10 mouse cellular contexts compared by ENCODE assay signal in genomic region chr10:69923801-69924200, GRCm38 (mm10).
DNase-seq lines count a peak whose midpoint lies in the region; ATAC-seq and TF ChIP-seq lines count a peak whose summit lies in the region.
"Had no signal": no experiment of that assay in that cellular context is flagged by ENCODE, and none has a peak within 500 bp of the region (broad histone marks: within the 10 kb centered on the region; RNA-seq: fewer than 3 reads in every experiment).

No protein-coding gene starts in this region.

- H3K4me1 ChIP-seq in limb, embryonic 14.5 days (ENCODE audit: control insufficient read depth, insufficient read depth, low read length): peaks cover 35% of the 10 kb centered on the region
- H3K4me1 ChIP-seq in forebrain, embryonic 11.5 days (replicated peaks; ENCODE audit: control insufficient read depth, insufficient read depth, low read length): peaks cover 8% of the 10 kb centered on the region; the same call in 1 of the 2 replicates

- H3K4me3 ChIP-seq in gastrocnemius, adult 2 months: peak overlapping the region; percentile 76
- H3K4me3 ChIP-seq in limb, embryonic 14.5 days (replicated peaks; ENCODE audit: low read length): no peak overlapping the region
- no peak overlapping the region for H3K4me3 ChIP-seq in forebrain, embryonic 11.5 days (ENCODE audit: low read depth, low read length)
- H3K4me3 ChIP-seq: embryonic facial prominence, embryonic 12.5 days had no signal

- peak overlapping the region; percentile 94 for H3K27ac ChIP-seq in gastrocnemius, adult 2 months
- no peak overlapping the region for H3K27ac ChIP-seq in limb, embryonic 14.5 days (replicated peaks; ENCODE audit: low read depth, low read length)
- no peak overlapping the region for H3K27ac ChIP-seq in forebrain, embryonic 11.5 days (ENCODE audit: low read depth, low read length)
- H3K27ac ChIP-seq: embryonic facial prominence, embryonic 12.5 days had no signal

- H3K27me3 ChIP-seq in limb, embryonic 14.5 days (ENCODE audit: control insufficient read depth, insufficient read depth, low read length): no peaks in the 10 kb centered on the region
- H3K27me3 ChIP-seq in forebrain, embryonic 11.5 days (ENCODE audit: control insufficient read depth, insufficient read depth, low read length): no peaks in the 10 kb centered on the region
- H3K27me3 ChIP-seq: embryonic facial prominence, embryonic 12.5 days had no signal

- no peak for TF ChIP-seq CTCF in gastrocnemius, adult 2 months (IDR thresholded peaks at IDR 0.05)

- 12% methylated on average over 8 of the region's 8 CpGs for WGBS in limb, embryonic 14.5 days
- WGBS in forebrain, embryonic 11.5 days: 4% methylated on average over 8 of the region's 8 CpGs

- H3K9me3 ChIP-seq in limb, embryonic 14.5 days (ENCODE audit: control insufficient read depth, low read length): no peaks in the 10 kb centered on the region
- no peaks in the 10 kb centered on the region for H3K9me3 ChIP-seq in forebrain, embryonic 11.5 days (ENCODE audit: control insufficient read depth, low read length)
- H3K9me3 ChIP-seq: embryonic facial prominence, embryonic 12.5 days had no signal

- intact Hi-C loops in gastrocnemius, adult 2 months (cut with DNase I): no loop called here

- H3K36me3 ChIP-seq in limb, embryonic 14.5 days (ENCODE audit: control insufficient read depth, insufficient read depth, low read length): no peaks in the 10 kb centered on the region
- no peaks in the 10 kb centered on the region for H3K36me3 ChIP-seq in forebrain, embryonic 11.5 days (ENCODE audit: control insufficient read depth, insufficient read depth, low read length)

- H3K4me2 ChIP-seq in limb, embryonic 14.5 days (replicated peaks; ENCODE audit: low read depth, low read length, severe bottlenecking): no peak overlapping the region
- no peak overlapping the region; the same call in 1 of the 2 replicates for H3K4me2 ChIP-seq in forebrain, embryonic 11.5 days (ENCODE audit: low read depth, low read length, severe bottlenecking)

- no peak for ATAC-seq in limb, embryonic 14.5 days (ENCODE audit: low FRiP score, low read depth)
- ATAC-seq in forebrain, embryonic 11.5 days (replicated peaks; ENCODE audit: low FRiP score): no peak

- TF ChIP-seq POLR2A in limb, embryonic 14.5 days (IDR thresholded peaks at IDR 0.05; ENCODE audit: borderline replicate concordance, extremely low read depth, insufficient read depth, insufficient read length): no peak

- no peak overlapping the region for H3K9ac ChIP-seq in limb, embryonic 14.5 days (ENCODE audit: low read depth, low read length, severe bottlenecking)
- no peak overlapping the region for H3K9ac ChIP-seq in forebrain, embryonic 11.5 days (ENCODE audit: low read length)
- H3K9ac ChIP-seq: embryonic facial prominence, embryonic 12.5 days had no signal

- DNase-seq in gastrocnemius, adult 2 months: peak; percentile 56
- DNase-seq in gastrocnemius, adult 18-20 months (ENCODE audit: low spot score): no peak
- peak; percentile 84 for DNase-seq in A20 (ENCODE audit: low read depth, low spot score)
- DNase-seq in kidney, adult 11 months: peak; percentile 88
- DNase-seq in limb, embryonic 14.5 days (ENCODE audit: low spot score): peak; percentile 13
- no peak for DNase-seq in urinary bladder, adult 18-20 months (ENCODE audit: low spot score in 2 of 2)
- no peak for DNase-seq in forebrain, embryonic 11.5 days (ENCODE audit: low spot score)
- DNase-seq in Muller cell, postnatal 12 days (ENCODE audit: inconsistent ontology term): no peak
- DNase-seq: B cell, adult 2 months had no signal

Comparison
In these comparisons a context has a peak if more than half of its experiments do, and no peak if none do; other contexts are left out.
1. DNase-seq: peak in gastrocnemius, adult 2 months (single experiment), A20 (single experiment), kidney, adult 11 months (single experiment) and limb, embryonic 14.5 days (single experiment); none in gastrocnemius, adult 18-20 months (single experiment), urinary bladder, adult 18-20 months (0 of 2), forebrain, embryonic 11.5 days (single experiment) and Muller cell, postnatal 12 days (single experiment).